Mouse (Mus musculus): ENCODE results near the gene Gimap4. TPM values are rescaled to one million over a fixed set of nuclear protein-coding genes. Genes with fewer than 3 reads are reported as not detected.

Gimap4 gene
- polyA plus RNA-seq, 1 experiment = not detected

DNA sequence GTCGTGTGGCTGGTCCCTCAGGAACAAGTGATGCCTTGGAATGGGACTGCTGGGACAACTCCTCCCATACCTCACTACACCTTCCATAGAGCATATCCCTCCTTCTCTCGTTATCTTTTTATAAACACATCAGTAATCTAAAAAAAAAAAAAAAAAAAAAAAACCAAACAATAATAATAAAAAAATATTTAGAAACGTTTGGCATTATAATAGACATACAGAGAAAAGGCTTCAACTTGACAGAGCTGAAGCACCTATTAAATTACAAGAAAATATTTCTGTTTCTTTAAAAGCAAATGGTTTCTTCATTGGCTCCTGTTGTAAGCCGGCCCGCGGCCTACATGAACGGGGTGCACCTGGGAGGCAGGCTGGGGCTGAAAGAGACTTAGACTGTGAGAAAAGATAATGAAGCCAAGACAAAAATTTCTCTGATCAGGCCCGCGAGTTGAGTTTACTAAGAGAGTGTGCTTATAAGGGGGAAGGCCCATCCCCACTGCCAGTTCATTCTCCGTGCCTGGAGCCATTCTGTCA, 8.9 kb upstream of the Gimap4 start:
- no peaks in the 10 kb centered on the region for H3K79me2 ChIP-seq (ENCODE audit: control insufficient read depth, insufficient read depth)
- H3K27me3 ChIP-seq (ENCODE audit: control insufficient read depth, insufficient read depth, insufficient read length) = no peaks in the 10 kb centered on the region
- no peak overlapping the region for H3K4me3 ChIP-seq
- H3ac ChIP-seq (ENCODE audit: control insufficient read depth, insufficient read length) = no peak overlapping the region
- H3K4me2 ChIP-seq (ENCODE audit: low read depth) = no peak overlapping the region
- no peaks in the 10 kb centered on the region for H3K36me3 ChIP-seq (ENCODE audit: control insufficient read depth, insufficient read depth)
- TF ChIP-seq E2F4 (IDR thresholded peaks at IDR 0.05; ENCODE audit: insufficient read depth) = no peak
- TF ChIP-seq MAX (IDR thresholded peaks at IDR 0.05; ENCODE audit: low read depth) = no peak
- TF ChIP-seq CEBPB (IDR thresholded peaks at IDR 0.05; ENCODE audit: insufficient read depth, poor library complexity, severe bottlenecking) = no peak
- no peak for TF ChIP-seq SRF (IDR thresholded peaks at IDR 0.05; ENCODE audit: control insufficient read depth, insufficient read length, low read depth)
- TF ChIP-seq TCF12 (IDR thresholded peaks at IDR 0.05; ENCODE audit: insufficient read depth, poor library complexity, severe bottlenecking) = no peak
- no peak for TF ChIP-seq TCF3 (IDR thresholded peaks at IDR 0.05; ENCODE audit: insufficient read length, low read depth)
- TF ChIP-seq MYOD1 (IDR thresholded peaks at IDR 0.05; ENCODE audit: control insufficient read depth in 1 of 3, insufficient read length in 2 of 3, low read depth in 2 of 3) = no peak

DNA sequence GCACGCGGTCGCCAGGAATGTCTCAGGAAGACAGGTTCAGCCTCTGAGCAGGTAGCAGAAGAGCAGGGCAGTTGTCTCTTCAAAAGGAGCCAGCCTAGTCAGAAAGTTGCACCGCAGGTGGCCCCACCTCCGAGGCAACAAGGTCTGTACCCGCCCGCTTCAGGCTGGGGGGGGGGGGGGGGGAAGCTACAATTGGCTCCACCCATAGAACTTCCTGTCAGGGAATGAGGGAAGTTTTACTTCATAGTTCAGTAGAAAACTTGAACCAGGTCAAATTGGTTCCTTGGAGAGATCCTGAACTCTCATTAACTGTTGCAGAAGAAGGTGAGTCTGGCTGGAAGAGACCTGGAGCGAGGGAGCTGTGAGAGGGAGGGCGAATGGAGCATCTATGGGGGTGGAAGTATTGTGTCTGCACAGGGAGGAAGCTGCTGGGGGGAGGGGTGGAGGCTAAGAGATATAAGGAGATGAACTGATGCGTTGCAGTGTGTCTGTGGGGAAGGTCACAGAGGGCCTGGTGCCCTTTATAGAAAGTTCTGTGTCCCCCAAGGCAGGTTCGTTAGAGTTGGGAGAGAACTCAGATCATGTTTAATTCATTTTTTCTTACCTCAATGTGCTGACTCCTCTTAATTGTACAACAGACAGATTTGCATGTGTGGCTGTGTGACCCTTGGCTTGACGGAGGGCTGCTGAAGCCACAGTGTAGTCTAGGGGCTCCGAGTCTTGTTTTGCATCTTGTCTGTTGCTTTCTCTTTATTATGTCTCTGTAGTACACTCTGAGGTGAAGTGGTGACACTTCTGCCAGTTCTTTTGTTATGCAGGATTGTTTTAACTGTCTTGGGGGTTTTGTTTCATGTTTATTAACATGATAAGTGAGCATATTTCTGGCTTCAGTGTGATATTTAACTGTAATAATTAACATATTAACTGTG, 8.2 kb upstream of the Gimap4 start, which contains the start of gene Gimap9:
Gene Gimap9 (plus strand): TSS at position 199 of the 929 bp plus-strand sequence.
- no peaks in the 10 kb centered on the region for H3K27me3 ChIP-seq (ENCODE audit: control insufficient read depth, insufficient read depth, insufficient read length)
- H3K36me3 ChIP-seq (ENCODE audit: control insufficient read depth, insufficient read depth) = no peaks in the 10 kb centered on the region
- H3K4me3 ChIP-seq = no peak within 1 kb of the TSS
- no peak within 1 kb of the TSS for H3K4me2 ChIP-seq (ENCODE audit: low read depth)
- no peak for TF ChIP-seq CEBPB (IDR thresholded peaks at IDR 0.05; ENCODE audit: insufficient read depth, poor library complexity, severe bottlenecking)
- TF ChIP-seq USF1 (IDR thresholded peaks at IDR 0.05; ENCODE audit: low read depth) = no peak
- H3ac ChIP-seq (ENCODE audit: control insufficient read depth, insufficient read length) = no peak within 1 kb of the TSS
- H3K79me2 ChIP-seq (ENCODE audit: control insufficient read depth, insufficient read depth) = no peaks in the 10 kb centered on the region

DNA sequence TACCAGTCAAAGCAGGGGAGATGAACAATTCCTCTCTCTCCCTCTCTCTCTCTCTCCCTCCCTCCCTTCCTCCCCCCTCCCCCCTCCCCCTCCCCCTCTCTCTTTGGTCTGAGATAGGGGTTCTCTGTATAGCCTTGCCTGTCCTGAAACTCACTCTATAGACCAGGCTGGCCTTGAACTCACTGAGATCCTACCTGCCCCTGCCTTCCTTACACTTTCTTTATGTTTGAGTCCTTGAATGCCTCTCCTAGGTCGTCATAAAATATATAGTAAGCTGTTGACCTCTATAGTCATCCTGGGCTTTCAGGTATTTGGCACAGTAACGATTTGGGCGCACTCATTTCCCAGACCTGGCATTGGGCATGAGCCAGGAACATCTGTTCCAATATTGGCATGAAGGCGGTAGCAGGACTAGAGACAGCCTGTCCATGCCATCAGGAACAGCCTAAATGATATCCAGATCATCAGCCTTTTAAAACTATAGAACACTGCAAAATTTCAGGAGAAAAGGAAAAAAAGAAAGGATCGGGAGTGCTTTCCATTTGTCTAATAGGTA, 7.4 kb upstream of the Gimap4 start:
- no peak overlapping the region for H3K4me2 ChIP-seq (ENCODE audit: low read depth)
- H3ac ChIP-seq (ENCODE audit: control insufficient read depth, insufficient read length) = no peak overlapping the region
- no peaks in the 10 kb centered on the region for H3K79me2 ChIP-seq (ENCODE audit: control insufficient read depth, insufficient read depth)
- H3K4me3 ChIP-seq = no peak overlapping the region
- H3K36me3 ChIP-seq (ENCODE audit: control insufficient read depth, insufficient read depth) = no peaks in the 10 kb centered on the region
- no peak for TF ChIP-seq USF1 (IDR thresholded peaks at IDR 0.05; ENCODE audit: low read depth)
- no peak for TF ChIP-seq POLR2A (IDR thresholded peaks at IDR 0.05; ENCODE audit: insufficient read length, low read depth)
- TF ChIP-seq POLR2AphosphoS2 (IDR thresholded peaks at IDR 0.05; ENCODE audit: insufficient read length, low read depth) = no peak
- no peak for TF ChIP-seq MYOD1 (IDR thresholded peaks at IDR 0.05; ENCODE audit: control insufficient read depth in 1 of 3, insufficient read length in 2 of 3, low read depth in 2 of 3)
- no peak for TF ChIP-seq REST (IDR thresholded peaks at IDR 0.05; ENCODE audit: insufficient read depth, insufficient read length)
- no peak for TF ChIP-seq E2F4 (IDR thresholded peaks at IDR 0.05; ENCODE audit: insufficient read depth)
- TF ChIP-seq MYOG (IDR thresholded peaks at IDR 0.05; ENCODE audit: control insufficient read depth in 1 of 3, insufficient read depth in 1 of 3, insufficient read length in 2 of 3, low read depth in 2 of 3) = no peak
- no peak for TF ChIP-seq CEBPB (IDR thresholded peaks at IDR 0.05; ENCODE audit: insufficient read depth, poor library complexity, severe bottlenecking)
- TF ChIP-seq SRF (IDR thresholded peaks at IDR 0.05; ENCODE audit: control insufficient read depth, insufficient read length, low read depth) = no peak
- no peak for TF ChIP-seq TCF12 (IDR thresholded peaks at IDR 0.05; ENCODE audit: insufficient read depth, poor library complexity, severe bottlenecking)
- TF ChIP-seq MAX (IDR thresholded peaks at IDR 0.05; ENCODE audit: low read depth) = no peak
- no peaks in the 10 kb centered on the region for H3K27me3 ChIP-seq (ENCODE audit: control insufficient read depth, insufficient read depth, insufficient read length)

- TF ChIP-seq SRF (IDR thresholded peaks at IDR 0.05; ENCODE audit: control insufficient read depth, insufficient read length, low read depth) = no peak
- TF ChIP-seq E2F4 (IDR thresholded peaks at IDR 0.05; ENCODE audit: insufficient read depth) = no peak
- TF ChIP-seq MYOG (IDR thresholded peaks at IDR 0.05; ENCODE audit: control insufficient read depth in 1 of 3, insufficient read depth in 1 of 3, insufficient read length in 2 of 3, low read depth in 2 of 3) = no peak
- no peak for TF ChIP-seq TCF3 (IDR thresholded peaks at IDR 0.05; ENCODE audit: insufficient read length, low read depth)
Measured at GRCm38 (mm10) chr6:48677492-48678345, 6.6 kb upstream of the Gimap4 start.

More at GRCm38 (mm10) chr6:48677492-48678345, 6.6 kb upstream of the Gimap4 start:
- Histone ChIP-seq H3K79me2 (ENCODE audit: control insufficient read depth, insufficient read depth) (no peaks in the 10 kb centered on the region), H3ac (ENCODE audit: control insufficient read depth, insufficient read length) (no peak overlapping the region), H3K36me3 (ENCODE audit: control insufficient read depth, insufficient read depth) (no peaks in the 10 kb centered on the region), H3K4me2 (ENCODE audit: low read depth) (no peak overlapping the region), H3K4me3 (no peak overlapping the region), H3K27me3 (ENCODE audit: control insufficient read depth, insufficient read depth, insufficient read length) (no peaks in the 10 kb centered on the region)

All from myocyte (in vitro differentiated cells).